Mouse (Mus musculus) layer of hippocampus, adult 9-10 months (tissue): ENCODE results near the gene Itgad.
"Not testable (repeated sequence)": the region's sequence is repeated elsewhere in the genome, so short reads cannot be mapped to it uniquely, and the experiment has no call there.

Source experiments
- DNase-seq: peaks from one replicate; pipeline ENCODE4 v3.0.0; 2022; ENCODE audit warnings: low spot score

Gene Itgad

GRCm38 (mm10) chr7:128154076-128154475 is at the start of gene Itgad:
TSS of gene Itgad (plus strand) at chr7:128154376.
- no peak for DNase-seq

GRCm38 (mm10) chr7:128105246-128105645 is 48.9 kb upstream of the Itgad start:
- DNase-seq = peak; percentile 36

GRCm38 (mm10) chr7:128107462-128107861 is 46.7 kb upstream of the Itgad start:
- no peak for DNase-seq

- no peak for DNase-seq
Measured at GRCm38 (mm10) chr7:128110314-128110713, 43.9 kb upstream of the Itgad start.

GRCm38 (mm10) chr7:128112131-128112530 is 42.0 kb upstream of the Itgad start:
- DNase-seq = no peak

- no peak for DNase-seq
Measured at GRCm38 (mm10) chr7:128114371-128115105, 39.6 kb upstream of the Itgad start.

- no peak for DNase-seq
Measured at GRCm38 (mm10) chr7:128115211-128115958, 38.8 kb upstream of the Itgad start.

- DNase-seq = no peak
Measured at GRCm38 (mm10) chr7:128116396-128116795, 37.8 kb upstream of the Itgad start.

GRCm38 (mm10) chr7:128119726-128120490 is 34.3 kb upstream of the Itgad start:
- DNase-seq = no peak

- no peak for DNase-seq
Measured at GRCm38 (mm10) chr7:128128741-128129720, 25.1 kb upstream of the Itgad start, which contains the start of gene Itgax. TSS of gene Itgax (plus strand) at chr7:128129547.

- DNase-seq = no peak
Measured at GRCm38 (mm10) chr7:128132148-128132547, 22.0 kb upstream of the Itgad start.

- no peak for DNase-seq
Measured at GRCm38 (mm10) chr7:128133596-128133995, 20.6 kb upstream of the Itgad start.

- no peak for DNase-seq
Measured at GRCm38 (mm10) chr7:128136927-128137326, 17.2 kb upstream of the Itgad start.

GRCm38 (mm10) chr7:128139611-128140010 is 14.6 kb upstream of the Itgad start:
- DNase-seq = no peak

GRCm38 (mm10) chr7:128150970-128151369 is 3.2 kb upstream of the Itgad start:
- no peak for DNase-seq

GRCm38 (mm10) chr7:128154924-128155323 is 748 bp downstream of the Itgad start:
- no peak for DNase-seq

GRCm38 (mm10) chr7:128158688-128159354 is 4.6 kb downstream of the Itgad start:
- not testable (repeated sequence) for DNase-seq

GRCm38 (mm10) chr7:128164001-128164400 is 9.8 kb downstream of the Itgad start:
- no peak for DNase-seq

GRCm38 (mm10) chr7:128166391-128166790 is 12.2 kb downstream of the Itgad start:
- DNase-seq = no peak

GRCm38 (mm10) chr7:128169996-128170395 is 15.8 kb downstream of the Itgad start:
- no peak for DNase-seq

- no peak for DNase-seq
Measured at GRCm38 (mm10) chr7:128178385-128178784, 24.2 kb downstream of the Itgad start.
